Mouse (Mus musculus): ENCODE measurements around the gene Cd163. TPM values are rescaled to one million over a fixed set of nuclear protein-coding genes. Genes with fewer than 3 reads are reported as not detected.

The Cd163 gene
- polyA plus RNA-seq, 1 experiment from 2014 or later = 1.1 TPM

DNA sequence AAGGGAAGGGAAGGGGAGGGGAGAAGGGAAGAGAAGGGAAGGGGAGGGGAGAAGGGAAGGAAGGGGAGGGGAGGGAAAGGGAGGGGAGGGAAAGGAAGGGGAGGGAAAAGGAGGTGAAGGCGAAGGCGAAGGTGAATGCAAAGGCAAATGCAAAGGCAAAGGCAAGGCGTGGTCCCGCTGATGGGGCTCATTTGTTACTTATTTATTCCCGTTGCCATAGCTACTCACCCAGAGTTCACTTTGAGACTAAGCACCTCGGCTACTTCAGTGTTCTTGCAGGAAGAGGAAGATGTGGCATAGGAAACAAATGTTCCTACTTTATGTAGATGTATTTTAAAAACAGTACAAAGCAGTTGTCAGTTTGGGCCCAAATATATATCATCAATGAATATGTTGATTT lies 56.1 kb downstream of the Cd163 start:
- no peak for DNase-seq (ENCODE audit: low spot score)

DNA sequence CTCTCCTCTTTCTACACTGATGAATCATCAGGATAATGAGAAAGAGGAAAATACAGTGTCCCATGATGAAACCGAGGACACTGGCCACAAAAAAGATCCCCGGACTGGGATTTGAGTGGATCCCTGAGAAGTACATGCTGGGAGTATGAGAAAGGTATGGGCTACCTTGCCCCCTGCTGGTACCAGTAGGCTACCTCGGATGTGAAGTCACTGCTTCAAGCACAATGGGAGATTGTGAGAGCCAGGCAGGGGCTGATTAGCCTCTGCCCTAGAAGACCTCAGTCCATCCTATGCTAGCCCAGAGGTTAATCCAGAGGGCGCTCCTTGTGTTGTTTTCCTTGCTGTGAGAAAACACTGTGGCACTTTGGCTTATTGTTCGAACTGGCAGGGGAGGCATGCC lies 59.9 kb downstream of the Cd163 start:
- no peak for DNase-seq (ENCODE audit: low spot score)

- no peak for DNase-seq (ENCODE audit: low spot score)
Measured at GRCm38 (mm10) chr6:124373584-124374206, 69.2 kb downstream of the Cd163 start.

DNA sequence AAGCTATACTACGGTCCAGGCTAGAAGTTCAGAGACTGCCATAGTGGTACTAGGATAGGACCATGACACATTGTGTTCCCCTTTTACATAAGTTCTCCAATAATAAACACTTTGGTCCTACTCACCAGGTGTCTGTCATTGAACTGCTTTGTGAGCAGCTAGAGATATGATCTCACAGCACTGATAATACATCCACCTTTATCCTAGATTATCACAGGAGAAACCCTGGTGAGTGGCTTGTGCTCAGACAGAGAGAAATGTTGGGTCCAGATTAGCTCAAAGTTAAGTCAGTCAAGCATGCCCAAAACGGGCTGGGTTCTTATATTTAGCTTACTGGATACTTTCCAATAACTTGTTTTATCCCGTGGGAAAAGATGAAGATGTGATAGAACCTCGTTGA lies 70.2 kb downstream of the Cd163 start:
- no peak for DNase-seq (ENCODE audit: low spot score)

GRCm38 (mm10) chr6:124375435-124375884 lies 71.0 kb downstream of the Cd163 start:
- peak; percentile 81 for DNase-seq (ENCODE audit: low spot score)

DNA sequence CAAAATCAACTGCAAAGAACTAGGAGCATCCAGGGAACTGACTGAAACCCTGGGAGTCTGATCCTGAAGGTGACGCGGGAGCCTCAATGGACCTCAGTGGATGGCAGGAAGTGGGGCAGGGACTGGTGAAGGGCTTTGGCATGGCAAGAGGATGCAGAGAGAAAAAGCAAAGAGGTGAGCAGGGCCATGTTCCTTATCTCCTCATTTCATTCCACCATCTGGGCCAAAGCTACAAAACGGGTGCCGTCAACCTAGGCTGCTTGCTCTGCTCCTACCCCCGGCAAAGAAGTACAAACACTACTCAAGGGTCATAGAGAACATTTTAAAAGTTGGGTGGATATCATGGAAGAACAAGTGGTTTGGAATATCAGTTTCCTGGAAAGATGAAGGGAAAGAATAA lies 71.9 kb downstream of the Cd163 start:
- no peak for DNase-seq (ENCODE audit: low spot score)

DNA sequence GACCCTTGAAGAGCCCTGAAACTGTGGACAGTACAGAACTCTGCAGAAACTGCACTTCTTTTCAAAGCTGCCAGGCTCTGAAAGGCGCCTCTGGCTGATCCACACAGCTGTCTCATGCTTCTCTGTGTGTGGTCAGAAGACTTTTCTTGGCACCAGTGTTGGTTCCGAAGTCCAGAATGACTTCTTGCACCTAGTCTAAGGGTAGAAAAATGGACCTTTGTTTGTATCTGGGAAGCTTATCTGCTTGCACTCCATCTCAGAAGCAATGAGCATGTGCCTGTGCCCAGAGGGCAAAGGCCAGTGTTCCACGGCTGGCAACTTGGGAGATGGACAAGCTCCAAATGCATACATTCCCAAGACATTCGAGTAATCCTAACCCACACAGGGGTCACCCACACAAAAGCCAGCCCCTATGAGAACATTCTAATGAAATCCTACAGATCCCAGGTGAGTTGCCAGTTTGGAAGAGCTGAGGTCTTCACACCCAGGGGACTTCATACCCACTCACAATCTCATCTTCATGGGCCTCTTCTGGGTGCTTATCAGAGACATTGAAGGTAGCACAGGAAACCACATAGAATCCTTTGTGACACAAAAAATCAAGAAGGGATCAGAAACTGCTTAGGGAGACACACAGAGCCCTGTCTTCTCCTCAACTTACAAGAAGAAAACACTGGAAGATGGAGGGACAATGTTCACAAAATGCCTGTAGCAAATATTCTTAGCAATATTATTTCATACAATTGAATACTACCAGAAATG lies 73.2 kb downstream of the Cd163 start:
- no peak for DNase-seq (ENCODE audit: low spot score)

DNA sequence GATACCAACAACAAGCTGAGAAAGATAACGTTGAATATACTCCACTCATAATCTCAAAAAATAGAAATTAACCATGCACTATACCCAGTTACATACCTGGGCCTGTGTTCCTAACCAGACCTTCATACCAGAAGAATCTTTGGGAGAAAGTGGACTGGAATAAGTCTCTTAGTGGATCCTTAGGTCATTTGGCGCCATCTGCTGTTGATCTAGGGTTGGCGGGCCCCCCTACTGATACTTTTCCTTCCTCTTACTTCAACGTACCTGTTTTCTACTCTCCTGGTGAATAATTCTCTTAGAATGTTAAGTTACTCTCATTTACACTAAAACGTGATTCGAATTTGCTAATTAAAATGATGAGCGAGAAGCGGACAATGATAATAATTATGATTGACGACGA lies 74.9 kb downstream of the Cd163 start:
- DNase-seq (ENCODE audit: low spot score) = peak; percentile 51

Other genes starting within 250 kb of the Cd163 start
- not detected in 2 replicates for gene Vmn2r27, start 72.8 kb upstream of the Cd163 start, polyA plus RNA-seq (2015; fragmentation: Nextera tagmentation; extraction: Ambion mirVana)
- 26.4 and 29.9 TPM in 2 replicates for gene Pex5, start 110.4 kb downstream of the Cd163 start, polyA plus RNA-seq (2015; fragmentation: Nextera tagmentation; extraction: Ambion mirVana)
- gene Clstn3, start 160.1 kb downstream of the Cd163 start, polyA plus RNA-seq (2015; fragmentation: Nextera tagmentation; extraction: Ambion mirVana) = 2.7 and 2.9 TPM in 2 replicates
- 0.67 and 0.85 TPM in 2 replicates for gene C1rl, start 188.5 kb downstream of the Cd163 start, polyA plus RNA-seq (2015; fragmentation: Nextera tagmentation; extraction: Ambion mirVana)
- gene C1ra, start 207.7 kb downstream of the Cd163 start, polyA plus RNA-seq (2015; fragmentation: Nextera tagmentation; extraction: Ambion mirVana) = 6.5 and 7.4 TPM in 2 replicates
- 10.1 and 11.2 TPM in 2 replicates for gene C1s1, start 237.7 kb downstream of the Cd163 start, polyA plus RNA-seq (2015; fragmentation: Nextera tagmentation; extraction: Ambion mirVana)